Mouse (Mus musculus): ENCODE results near the gene Mrpl51.

Gene Mrpl51

DNA sequence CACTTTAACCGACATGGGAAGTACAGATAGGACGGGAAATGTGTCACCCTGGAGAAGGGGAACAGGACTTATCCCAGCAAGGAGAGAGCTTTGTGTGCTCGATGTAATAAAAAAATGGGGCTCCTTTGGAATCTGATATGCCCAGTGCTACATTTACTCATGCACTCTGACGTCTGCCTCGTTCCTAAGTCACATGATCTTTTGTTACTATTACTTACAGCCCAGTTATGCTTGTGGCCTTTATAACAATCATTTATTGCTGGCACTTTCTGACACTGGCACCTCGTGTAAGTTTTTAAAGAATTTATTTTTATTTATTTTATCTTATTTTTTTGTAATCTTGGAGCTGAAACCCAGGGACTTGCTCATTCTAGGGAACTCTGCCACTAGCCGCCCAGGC is 1.8 kb downstream of the Mrpl51 start:
- DNase-seq (ENCODE audit: low spot score), result no peak

GRCm38 (mm10) chr6:125195541-125196075 is 4.0 kb downstream of the Mrpl51 start:
- no peak for DNase-seq (ENCODE audit: low spot score)

GRCm38 (mm10) chr6:125196301-125196700 is 4.7 kb downstream of the Mrpl51 start:
- no peak for DNase-seq (ENCODE audit: low spot score)

GRCm38 (mm10) chr6:125197166-125197565 is 5.6 kb downstream of the Mrpl51 start:
- no peak for DNase-seq (ENCODE audit: low spot score)

GRCm38 (mm10) chr6:125210436-125210835 is 18.8 kb downstream of the Mrpl51 start:
- DNase-seq (ENCODE audit: low spot score), result no peak

GRCm38 (mm10) chr6:125212621-125213020 is 21.0 kb downstream of the Mrpl51 start:
- DNase-seq (ENCODE audit: low spot score), result no peak

- no peak for DNase-seq (ENCODE audit: low spot score)
Measured at GRCm38 (mm10) chr6:125213129-125213528, 21.5 kb downstream of the Mrpl51 start.

DNA sequence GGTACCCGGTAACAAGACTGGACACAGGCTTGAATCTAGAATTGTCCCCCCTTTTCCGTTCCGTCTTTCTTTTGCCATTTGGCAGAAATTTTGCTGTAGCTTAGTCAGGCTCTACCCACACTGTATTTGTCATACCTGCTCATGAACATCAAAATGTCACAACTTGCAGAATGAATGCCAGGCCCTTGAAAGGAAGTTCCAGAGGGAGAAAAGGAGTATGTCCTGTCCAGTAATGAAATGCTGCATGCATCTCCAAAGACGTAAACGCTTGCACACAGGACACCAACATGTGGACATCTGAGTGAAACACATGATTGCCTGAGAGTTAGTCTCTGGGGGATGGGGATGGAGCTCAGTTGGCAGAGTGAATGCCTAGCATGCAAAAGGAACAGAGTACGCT is 22.1 kb downstream of the Mrpl51 start:
- DNase-seq (ENCODE audit: low spot score), result no peak

DNA sequence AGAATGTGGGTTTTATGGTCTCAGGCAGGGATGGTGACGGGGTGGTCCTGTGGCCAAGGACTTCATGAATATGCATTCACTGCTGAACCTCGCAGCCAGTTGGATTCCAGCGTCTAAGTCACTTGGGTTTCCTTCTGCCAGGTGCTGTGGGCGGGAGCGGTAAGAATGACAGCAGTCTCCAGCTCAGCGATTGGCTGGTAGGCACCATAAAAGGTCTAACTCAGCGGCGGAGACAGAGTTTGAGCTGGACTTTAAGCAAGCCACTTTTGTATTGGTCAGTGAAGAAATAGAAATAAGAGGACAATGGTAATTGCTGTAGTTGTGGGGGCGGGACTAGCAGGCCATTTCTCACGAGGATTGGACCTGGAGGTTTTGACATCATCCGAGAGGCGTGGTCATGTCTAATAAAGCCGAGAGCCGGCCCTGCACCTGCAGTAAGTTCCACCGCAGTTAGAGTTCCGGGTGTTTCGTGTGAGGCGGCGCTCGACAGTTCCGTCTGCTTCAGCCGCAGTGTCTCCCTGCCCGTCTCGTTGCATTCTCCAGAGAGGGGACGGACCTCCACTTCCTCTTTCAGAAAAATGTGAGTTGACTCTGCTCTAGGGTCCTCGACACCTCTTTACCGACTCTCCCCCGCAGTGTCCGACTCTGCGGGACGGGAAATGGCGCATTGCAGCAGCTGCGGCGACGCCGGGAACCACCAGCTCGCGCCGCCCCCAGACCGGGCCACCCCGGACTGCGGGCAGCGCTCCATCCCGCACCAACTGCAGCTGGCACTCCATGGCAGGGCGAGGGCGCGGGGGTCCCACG is 23.8 kb downstream of the Mrpl51 start, which contains the start of gene Vamp1:
Vamp1 (plus strand) TSS at position 404 of the 807 bp plus-strand sequence.
- peak; percentile 97 for DNase-seq (ENCODE audit: low spot score)

GRCm38 (mm10) chr6:125216898-125217297 is 25.3 kb downstream of the Mrpl51 start:
- DNase-seq (ENCODE audit: low spot score), result no peak

GRCm38 (mm10) chr6:125217899-125218298 is 26.3 kb downstream of the Mrpl51 start:
- DNase-seq (ENCODE audit: low spot score), result no peak

DNA sequence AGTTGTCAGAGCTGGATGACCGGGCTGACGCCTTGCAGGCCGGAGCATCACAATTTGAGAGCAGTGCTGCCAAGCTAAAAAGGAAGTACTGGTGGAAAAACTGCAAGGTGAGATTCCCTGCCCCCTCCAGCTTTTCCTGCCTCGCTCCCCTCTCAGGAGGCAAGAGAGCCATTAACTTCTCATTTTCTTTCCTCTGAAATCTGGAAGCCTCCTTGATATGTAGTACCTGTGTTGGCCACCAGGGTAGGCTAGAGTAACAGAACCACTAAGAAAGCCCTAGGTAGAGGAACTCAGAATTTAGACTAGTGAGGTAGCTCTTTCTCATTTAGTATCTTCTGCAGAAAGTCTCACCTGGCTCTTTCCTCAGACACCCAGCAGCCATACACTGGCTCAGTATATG is 27.4 kb downstream of the Mrpl51 start:
- DNase-seq (ENCODE audit: low spot score), result peak; percentile 82

- DNase-seq (ENCODE audit: low spot score), result no peak
Measured at GRCm38 (mm10) chr6:125221115-125221745, 29.6 kb downstream of the Mrpl51 start.

GRCm38 (mm10) chr6:125222146-125222545 is 30.5 kb downstream of the Mrpl51 start:
- DNase-seq (ENCODE audit: low spot score), result no peak

GRCm38 (mm10) chr6:125222577-125222976 is 31.0 kb downstream of the Mrpl51 start:
- no peak for DNase-seq (ENCODE audit: low spot score)

- DNase-seq (ENCODE audit: low spot score), result no peak
Measured at GRCm38 (mm10) chr6:125225518-125226115, 34.0 kb downstream of the Mrpl51 start.

DNA sequence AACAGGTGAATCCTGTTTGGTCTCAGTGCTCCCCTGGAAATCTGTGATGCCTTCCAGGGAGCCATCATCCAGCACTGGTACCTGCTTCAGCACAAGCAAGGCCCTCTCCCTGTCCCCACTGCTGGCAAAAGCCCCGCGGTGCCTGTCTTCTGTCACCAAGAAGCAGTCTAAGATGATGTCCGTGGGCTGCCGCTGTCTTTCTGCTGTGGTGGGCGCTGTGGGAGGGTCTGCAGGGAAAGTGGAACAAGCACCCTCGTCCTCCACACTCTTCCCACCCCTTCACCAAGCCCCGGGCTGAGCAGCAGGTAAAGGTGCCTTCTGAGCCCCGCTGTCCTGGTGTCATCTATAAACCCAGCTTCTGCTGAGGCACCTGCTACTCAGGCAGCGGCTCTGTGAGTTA is 39.0 kb downstream of the Mrpl51 start:
- no peak for DNase-seq (ENCODE audit: low spot score)

- DNase-seq (ENCODE audit: low spot score), result peak; percentile 57
Measured at GRCm38 (mm10) chr6:125231117-125232044, 39.8 kb downstream of the Mrpl51 start, which contains the start of gene Tapbpl. TSS of gene Tapbpl (minus strand) at chr6:125231860.

DNA sequence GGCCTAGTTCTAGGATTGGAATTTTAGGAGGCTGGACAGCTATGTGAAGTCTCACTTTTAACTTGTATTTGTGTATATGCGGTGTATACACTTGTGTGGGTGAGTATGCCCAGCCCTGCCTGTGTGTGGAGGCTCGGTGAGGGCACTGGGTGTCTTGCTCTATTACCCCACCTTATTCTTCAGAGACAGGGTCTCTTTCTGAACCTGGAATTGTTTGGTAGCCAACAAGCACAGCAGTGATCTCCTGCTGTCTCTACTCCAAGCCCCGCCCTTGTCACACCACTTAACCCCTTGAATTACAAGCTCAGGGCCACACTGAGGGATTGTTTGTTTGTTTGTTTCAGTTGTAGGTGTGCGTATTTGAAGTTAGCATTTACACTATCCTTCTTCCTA is 40.4 kb downstream of the Mrpl51 start:
- DNase-seq (ENCODE audit: low spot score), result no peak

- no peak for DNase-seq (ENCODE audit: low spot score)
Measured at GRCm38 (mm10) chr6:125232516-125232915, 40.9 kb downstream of the Mrpl51 start.

- DNase-seq (ENCODE audit: low spot score), result no peak
Measured at GRCm38 (mm10) chr6:125233816-125234519, 42.4 kb downstream of the Mrpl51 start.
